ENCODE assay signal across 9 mouse cellular contexts in the genomic region with DNA sequence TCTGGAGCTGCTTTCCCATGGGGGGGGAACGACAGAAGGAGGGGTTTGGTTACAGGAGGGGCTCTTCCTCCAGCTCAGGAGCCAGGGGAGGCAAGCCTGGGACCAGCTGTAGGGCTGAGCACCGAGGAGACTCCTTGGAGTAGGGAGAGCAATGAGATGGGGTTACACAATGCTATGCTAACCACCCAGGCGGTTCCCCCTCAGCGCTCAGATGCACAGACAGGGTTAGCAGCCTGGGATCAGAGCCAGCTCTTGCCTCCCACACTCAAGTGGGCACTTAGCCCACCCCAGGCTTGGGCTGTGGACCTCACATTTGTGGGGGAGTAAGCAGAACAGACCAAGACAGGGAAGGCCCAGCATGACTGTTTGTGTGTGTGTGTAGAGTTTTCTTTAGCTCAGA. TPM values are rescaled to one million over a fixed set of nuclear protein-coding genes. Genes with fewer than 3 reads are reported as not detected.
A peak's percentile ranks its signal among the peaks of the same experiment; 100 is the strongest.
DNase-seq lines count a peak whose midpoint lies in the region; ATAC-seq lines count a peak whose summit lies in the region.
"Had no signal": no experiment of that assay in that cellular context is flagged by ENCODE, and none has a peak within 500 bp of the region (broad histone marks: within the 10 kb centered on the region; RNA-seq: fewer than 3 reads in every experiment).

No protein-coding gene starts in this region.

- intact Hi-C loops in heart, postnatal 10 days (cut with DNase I), result no loop called here
- intact Hi-C loops in left cerebral cortex, postnatal 10 days (cut with DNase I), result no loop called here

- WGBS in kidney, embryonic 16.5 days, result 27% methylated on average over 4 of the region's 4 CpGs

- peak; percentile 95 for ATAC-seq in kidney, embryonic 16.5 days (ENCODE audit: low FRiP score, low TSS enrichment)

- H3K36me3 ChIP-seq in kidney, embryonic 16.5 days (ENCODE audit: insufficient read depth, low read length), result no peaks in the 10 kb centered on the region

- H3K4me2 ChIP-seq in kidney, embryonic 16.5 days (replicated peaks; ENCODE audit: low read depth, low read length), result no peak overlapping the region

- no peak overlapping the region for H3K9ac ChIP-seq in kidney, embryonic 16.5 days (replicated peaks; ENCODE audit: low read length)

- no peaks in the 10 kb centered on the region for H3K27me3 ChIP-seq in kidney, embryonic 16.5 days (ENCODE audit: insufficient read depth, low read length)

- DNase-seq in kidney, adult 18-20 months, result no peak
- peak; percentile 60 for DNase-seq in fibroblast of lung, adult 2 months (ENCODE audit: low read depth)
- DNase-seq in heart, postnatal 10 days, result peak; percentile 71 to 74
- DNase-seq in left cerebral cortex, postnatal 10 days (ENCODE audit: extremely low spot score in 1 of 2, low spot score in 2 of 2), result peak; percentile 53 to 75
- DNase-seq in right cerebral cortex, postnatal 14 days, result peak; percentile 57
- DNase-seq in c-Kit-positive CD71-positive TER-119-positive erythroid progenitor cells, embryonic 14.5 days (ENCODE audit: low spot score), result no peak
- DNase-seq in thymus, postnatal 4 days, result no peak

- peak overlapping the region; percentile 80 for H3K27ac ChIP-seq in kidney, embryonic 16.5 days (ENCODE audit: low read length)

- no peaks in the 10 kb centered on the region for H3K9me3 ChIP-seq in kidney, embryonic 16.5 days (ENCODE audit: low read length)

- H3K4me3 ChIP-seq in kidney, embryonic 16.5 days (ENCODE audit: low read length), result no peak overlapping the region
- H3K4me3 ChIP-seq: myocyte had no signal

- H3K4me1 ChIP-seq in kidney, embryonic 16.5 days (ENCODE audit: insufficient read depth, low read length), result peaks cover 62% of the 10 kb centered on the region

RNA-seq across cellular contexts. Expression of a gene that starts 9.3 kb away (rescaled TPM):
- 5.3 and 5.4 TPM in 2 replicates for polyA plus RNA-seq in kidney, embryonic 16.5 days (2015; fragmentation: Nextera tagmentation; extraction: Ambion mirVana)
- total RNA-seq in heart, postnatal 10 days (2021), result 10 to 100 TPM; 15.1 to 16.9 TPM
- 1 to 10 TPM; 3.6 to 4.4 TPM for total RNA-seq in left cerebral cortex, postnatal 10 days (2021)

RNA-seq across cellular contexts. Expression of a gene that starts 10.2 kb away (rescaled TPM):
- 419 and 421 TPM in 2 replicates for polyA plus RNA-seq in kidney, embryonic 16.5 days (2015; fragmentation: Nextera tagmentation; extraction: Ambion mirVana)
- total RNA-seq in heart, postnatal 10 days (2021), result 100 to 1,000 TPM; 234 to 236 TPM
- total RNA-seq in left cerebral cortex, postnatal 10 days (2021), result 100 to 1,000 TPM; 412 to 432 TPM

RNA-seq across cellular contexts. Expression of a gene that starts 18.9 kb away (rescaled TPM):
- polyA plus RNA-seq in kidney, embryonic 16.5 days (2015; fragmentation: Nextera tagmentation; extraction: Ambion mirVana), result 10.2 and 10.6 TPM in 2 replicates
- 1,000 to 10,000 TPM; 5,439 to 5,458 TPM for total RNA-seq in heart, postnatal 10 days (2021)
- total RNA-seq in left cerebral cortex, postnatal 10 days (2021), result 1 to 10 TPM; 2.9 to 3.7 TPM

RNA-seq across cellular contexts. Expression of a gene that starts 24.1 kb away (rescaled TPM):
- 13.9 TPM in 2 replicates for polyA plus RNA-seq in kidney, embryonic 16.5 days (2015; fragmentation: Nextera tagmentation; extraction: Ambion mirVana)
- 1 to 10 TPM; 5.2 to 6.0 TPM for total RNA-seq in heart, postnatal 10 days (2021)
- total RNA-seq in left cerebral cortex, postnatal 10 days (2021), result 1 to 10 TPM; 5.0 to 5.3 TPM

RNA-seq across cellular contexts. Expression of a gene that starts 24.3 kb away (rescaled TPM):
- polyA plus RNA-seq in kidney, embryonic 16.5 days (2015; fragmentation: Nextera tagmentation; extraction: Ambion mirVana), result 105 and 106 TPM in 2 replicates
- 10 to 100 TPM; 51.1 to 55.0 TPM for total RNA-seq in heart, postnatal 10 days (2021)
- 100 to 1,000 TPM; 125 to 130 TPM for total RNA-seq in left cerebral cortex, postnatal 10 days (2021)

Comparison
In these comparisons a context has a peak if more than half of its experiments do, and no peak if none do; other contexts are left out.
1. DNase-seq: peak in fibroblast of lung, adult 2 months (single experiment), heart, postnatal 10 days (2 of 2), left cerebral cortex, postnatal 10 days (2 of 2) and right cerebral cortex, postnatal 14 days (single experiment); none in kidney, adult 18-20 months (single experiment), c-Kit-positive CD71-positive TER-119-positive erythroid progenitor cells, embryonic 14.5 days (single experiment) and thymus, postnatal 4 days (single experiment).
2. RNA of a gene that starts 18.9 kb away (total RNA-seq): 5,439 to 5,458 TPM in heart, postnatal 10 days; 2.9 to 3.7 TPM in left cerebral cortex, postnatal 10 days; every median in the first group is over 1,000 times any median in the second.